Mouse (Mus musculus) kidney, embryonic 14.5 days (tissue): ENCODE measurements around the gene Tspyl2. TPM values are rescaled to one million over a fixed set of nuclear protein-coding genes. Genes with fewer than 3 reads are reported as not detected.

Source experiments
- ATAC-seq: fragments of 200-750 bp; cut with Nextera tagmentation; 2 replicates; pipeline ENCODE4 v1.8.0; 2017; ENCODE audit warnings: moderate number of reproducible peaks, mild to moderate bottlenecking, moderate TSS enrichment, moderate library complexity; ENCODE audit not compliant: low FRiP score, low TSS enrichment
- H3K27ac ChIP-seq: fragments of 300-500 bp; sonication (generic); 2 replicates; pipeline ENCODE4 v1.5.1; 2014; ENCODE audit warnings: low read depth, mild to moderate bottlenecking, low read length, moderate library complexity, mixed read lengths
- H3K27me3 ChIP-seq: fragments of 300-500 bp; sonication (generic); 2 replicates; pipeline ENCODE4 v1.6.1; 2014; ENCODE audit warnings: mild to moderate bottlenecking, low read length; ENCODE audit not compliant: control insufficient read depth, insufficient read depth
- H3K36me3 ChIP-seq: fragments of 300-500 bp; sonication (generic); 2 replicates; pipeline ENCODE4 v1.6.1; 2014; ENCODE audit warnings: low read length, mixed read lengths; ENCODE audit not compliant: control insufficient read depth, insufficient read depth
- H3K4me1 ChIP-seq: fragments of 300-500 bp; sonication (generic); 2 replicates; pipeline ENCODE4 v1.6.1; 2014; ENCODE audit warnings: low read length, mixed read lengths; ENCODE audit not compliant: control insufficient read depth, insufficient read depth
- H3K4me2 ChIP-seq: fragments of 300-500 bp; sonication (generic); replicated peaks from 2 replicates; pipeline ENCODE4 v1.6.1; 2014; ENCODE audit warnings: low read depth, mild to moderate bottlenecking, low read length
- H3K4me3 ChIP-seq: fragments of 300-500 bp; sonication (generic); 2 replicates; pipeline ENCODE4 v1.5.1; 2014; ENCODE audit warnings: mild to moderate bottlenecking, low read length
- H3K9ac ChIP-seq: fragments of 300-500 bp; sonication (generic); 2 replicates; pipeline ENCODE4 v1.6.1; 2014; ENCODE audit warnings: low read depth, mild to moderate bottlenecking, low read length, moderate library complexity
- H3K9me3 ChIP-seq: fragments of 300-500 bp; sonication (generic); 2 replicates; pipeline ENCODE4 v1.6.1; 2016; ENCODE audit warnings: low read length; ENCODE audit not compliant: control insufficient read depth
- WGBS: fragments of 180-500 bp; shearing (Covaris S2); extraction: QIAGEN DNeasy Blood & Tissue Kit; methylation state at CpG from one replicate; pipeline ENCODE4 v1.1.7; 2014; 5-methylcytosine and 5-hydroxymethylcytosine counted together
- polyA plus RNA-seq: library from polyadenylated mRNA; unstranded; fragments of >200 nt; fragmentation: Nextera tagmentation; extraction: Ambion mirVana; gene quantifications from 2 replicates; pipeline ENCODE4 v1.2.1, GENCODE M21; 2014

Tspyl2 gene
- polyA plus RNA-seq, result 19.5 and 25.2 TPM in 2 replicates

GRCm38 (mm10) chrX:152342358-152342901, at the start of gene Tspyl2:
TSS of gene Tspyl2 (minus strand) at chrX:152342425.
- Histone ChIP-seq H3K4me1 (no peaks in the 10 kb centered on the region), H3K27ac (peak within 1 kb of the TSS; percentile 82), H3K9ac (peak within 1 kb of the TSS; percentile 80), H3K4me3 (peak within 1 kb of the TSS; percentile 56), H3K9me3 (no peaks in the 10 kb centered on the region), H3K4me2 (peak within 1 kb of the TSS; percentile 47), H3K36me3 (peaks cover 15% of the 10 kb centered on the region; the same call in 1 of the 2 replicates), H3K27me3 (peaks cover 8% of the 10 kb centered on the region; the same call in 1 of the 2 replicates)
- 14% methylated on average over 27 of the region's 27 CpGs for WGBS
- peak; percentile 98 for ATAC-seq

- H3K4me2 ChIP-seq, result peak within 1 kb of the TSS; percentile 46
- peak within 1 kb of the TSS; percentile 55 for H3K9ac ChIP-seq
- WGBS, result 20% methylated on average over 22 of the region's 24 CpGs
- no peak within 1 kb of the TSS for H3K27ac ChIP-seq
- peaks cover 5% of the 10 kb centered on the region; the same call in 1 of the 2 replicates for H3K27me3 ChIP-seq
- no peaks in the 10 kb centered on the region for H3K36me3 ChIP-seq
- H3K4me3 ChIP-seq, result peak within 1 kb of the TSS; percentile 61
- H3K4me1 ChIP-seq, result peaks cover 4% of the 10 kb centered on the region; the same call in 1 of the 2 replicates
- ATAC-seq, result peak; percentile 98
- no peaks in the 10 kb centered on the region for H3K9me3 ChIP-seq
Observed at GRCm38 (mm10) chrX:152368397-152369273, 26.4 kb upstream of the Tspyl2 start, which contains the start of gene Gpr173. TSS of gene Gpr173 (minus strand) at chrX:152368704.

GRCm38 (mm10) chrX:152368054-152368396, 25.8 kb upstream of the Tspyl2 start:
- peak; percentile 28; the same call in 1 of the 2 replicates for ATAC-seq
- Histone ChIP-seq H3K4me1 (peaks cover 4% of the 10 kb centered on the region; the same call in 1 of the 2 replicates), H3K36me3 (no peaks in the 10 kb centered on the region), H3K27me3 (peaks cover 5% of the 10 kb centered on the region; the same call in 1 of the 2 replicates), H3K4me3 (peak overlapping the region; percentile 61), H3K4me2 (peak overlapping the region; percentile 46), H3K27ac (no peak overlapping the region), H3K9me3 (no peaks in the 10 kb centered on the region), H3K9ac (peak overlapping the region; percentile 55)
- WGBS, result 39% methylated on average over 4 of the region's 4 CpGs

- Histone ChIP-seq H3K9me3 (no peaks in the 10 kb centered on the region), H3K4me2 (no peak overlapping the region), H3K36me3 (no peaks in the 10 kb centered on the region), H3K27ac (no peak overlapping the region), H3K4me1 (peaks cover 4% of the 10 kb centered on the region; the same call in 1 of the 2 replicates), H3K9ac (no peak overlapping the region), H3K4me3 (no peak overlapping the region), H3K27me3 (peaks cover 5% of the 10 kb centered on the region; the same call in 1 of the 2 replicates)
- WGBS, result 56% methylated on average over 2 of the region's 2 CpGs
- ATAC-seq, result no peak
Observed at GRCm38 (mm10) chrX:152366418-152366817, 24.2 kb upstream of the Tspyl2 start.

GRCm38 (mm10) chrX:152352553-152353153, 10.4 kb upstream of the Tspyl2 start:
- H3K27ac ChIP-seq, result no peak overlapping the region
- H3K4me3 ChIP-seq, result no peak overlapping the region
- H3K36me3 ChIP-seq, result no peaks in the 10 kb centered on the region
- WGBS, result 27% methylated on average over 5 of the region's 5 CpGs
- no peaks in the 10 kb centered on the region for H3K9me3 ChIP-seq
- H3K9ac ChIP-seq, result no peak overlapping the region
- peak; percentile 69 for ATAC-seq
- no peak overlapping the region for H3K4me2 ChIP-seq
- no peaks in the 10 kb centered on the region for H3K4me1 ChIP-seq
- no peaks in the 10 kb centered on the region for H3K27me3 ChIP-seq

GRCm38 (mm10) chrX:152347041-152347440, 4.8 kb upstream of the Tspyl2 start:
- no peak for ATAC-seq
- Histone ChIP-seq H3K27ac (no peak overlapping the region), H3K27me3 (peaks cover 7% of the 10 kb centered on the region; the same call in 1 of the 2 replicates)

DNA sequence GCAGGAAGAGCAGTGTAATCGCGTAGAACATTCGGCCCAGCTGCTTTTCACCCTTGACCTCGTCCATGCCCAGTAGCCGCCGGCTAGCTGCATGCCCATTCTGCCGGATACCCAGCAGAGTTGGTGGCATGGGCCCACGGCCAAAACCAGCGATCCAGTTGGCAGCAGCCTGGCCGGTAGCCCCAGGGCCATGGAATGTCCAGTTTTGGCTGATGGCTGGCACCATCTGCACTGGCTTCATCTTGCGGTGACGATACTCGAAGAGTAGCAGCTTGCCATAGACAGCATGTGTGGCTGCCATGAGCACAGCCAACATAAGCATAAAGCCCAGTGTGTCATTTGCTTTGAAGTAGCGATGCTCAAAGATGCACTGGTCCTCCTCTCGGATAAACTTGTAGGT, 4.4 kb upstream of the Tspyl2 start:
- Histone ChIP-seq H3K9ac (no peak overlapping the region), H3K27ac (no peak overlapping the region), H3K4me3 (no peak overlapping the region), H3K27me3 (peaks cover 8% of the 10 kb centered on the region; the same call in 1 of the 2 replicates), H3K9me3 (no peaks in the 10 kb centered on the region), H3K36me3 (no peaks in the 10 kb centered on the region), H3K4me1 (no peaks in the 10 kb centered on the region), H3K4me2 (no peak overlapping the region)
- 89% methylated on average over 15 of the region's 15 CpGs for WGBS
- no peak for ATAC-seq

More at GRCm38 (mm10) chrX:152347041-152347440, 4.8 kb upstream of the Tspyl2 start:
- Histone ChIP-seq H3K4me3 (no peak overlapping the region), H3K4me2 (no peak overlapping the region), H3K9me3 (no peaks in the 10 kb centered on the region), H3K36me3 (no peaks in the 10 kb centered on the region), H3K4me1 (no peaks in the 10 kb centered on the region), H3K9ac (no peak overlapping the region)
- WGBS, result 97% methylated on average over 14 of the region's 14 CpGs

- Histone ChIP-seq H3K9ac (peak overlapping the region; percentile 42; the same call in 1 of the 2 replicates), H3K9me3 (no peaks in the 10 kb centered on the region), H3K4me2 (peak overlapping the region; percentile 30), H3K4me1 (no peaks in the 10 kb centered on the region), H3K27ac (peak overlapping the region; percentile 82), H3K4me3 (peak overlapping the region; percentile 56), H3K36me3 (peaks cover 15% of the 10 kb centered on the region; the same call in 1 of the 2 replicates), H3K27me3 (peaks cover 8% of the 10 kb centered on the region; the same call in 1 of the 2 replicates)
- 38% methylated on average over 6 of the region's 6 CpGs for WGBS
- ATAC-seq, result no peak
Observed at GRCm38 (mm10) chrX:152342903-152343302, 678 bp upstream of the Tspyl2 start.
